Mouse (Mus musculus) C2C12 (cell line): Measurements from ENCODE around the gene Tas2r137. TPM values are rescaled to one million over a fixed set of nuclear protein-coding genes. Genes with fewer than 3 reads are reported as not detected.

Source experiments
- H3K27me3 ChIP-seq: one replicate; pipeline ENCODE4 v1.6.1; 2011; ENCODE audit not compliant: control insufficient read depth, insufficient read depth, insufficient read length
- H3K36me3 ChIP-seq: one replicate; pipeline ENCODE4 v1.6.1; 2011; ENCODE audit not compliant: control insufficient read depth, insufficient read depth
- H3K4me3 ChIP-seq: one replicate; pipeline ENCODE4 v1.5.1; 2011; ENCODE audit warnings: mild to moderate bottlenecking, control low read depth; ENCODE audit not compliant: poor library complexity, insufficient read depth, severe bottlenecking
- H3K79me2 ChIP-seq: one replicate; pipeline ENCODE4 v1.6.1; 2011; ENCODE audit not compliant: control insufficient read depth, insufficient read depth
- H3K79me3 ChIP-seq: one replicate; pipeline ENCODE4 v1.6.1; 2011; ENCODE audit warnings: low read depth, control low read depth
- H3ac ChIP-seq: one replicate; pipeline ENCODE3; 2011; ENCODE audit warnings: low read depth; ENCODE audit not compliant: control insufficient read depth, insufficient read length
- CEBPB ChIP-seq: IDR thresholded peaks from one replicate; pipeline ENCODE4 v1.6.1; 2011; ENCODE audit warnings: low read depth, mild to moderate bottlenecking, control low read depth, moderate library complexity
- CTCF ChIP-seq: IDR thresholded peaks from one replicate; pipeline ENCODE4 v1.5.1; 2011; ENCODE audit not compliant: control insufficient read depth, insufficient read depth, insufficient read length
- FOSL1 ChIP-seq: IDR thresholded peaks from one replicate; pipeline ENCODE4 v1.8.0; 2011; ENCODE audit warnings: mild to moderate bottlenecking, low read length; ENCODE audit not compliant: poor library complexity, insufficient read depth, severe bottlenecking
- MAX ChIP-seq: IDR thresholded peaks from one replicate; pipeline ENCODE4 v1.6.1; 2011; ENCODE audit warnings: mild to moderate bottlenecking, control low read depth
- MYOD1 ChIP-seq: IDR thresholded peaks from one replicate; pipeline ENCODE4 v1.6.1; 2011; ENCODE audit warnings: low read depth; ENCODE audit not compliant: control insufficient read depth, insufficient read length
- MYOG ChIP-seq: IDR thresholded peaks from one replicate; pipeline ENCODE4 v1.6.1; 2011; ENCODE audit not compliant: control insufficient read depth, insufficient read length; ENCODE audit errors: extremely low read depth
- USF1 ChIP-seq: IDR thresholded peaks from one replicate; pipeline ENCODE4 v1.6.1; 2011; ENCODE audit warnings: low read depth, mild to moderate bottlenecking, control low read depth, moderate library complexity
- long read RNA-seq, 2 experiments: library from polyadenylated mRNA; unstranded; transcript quantifications; one replicate each; pipeline ENCODE4 v2.0.0; 2019 to 2020
- polyA plus RNA-seq: library from polyadenylated mRNA; unstranded; fragments of >200 nt; fragmentation: generic; extraction: Trizol; gene quantifications from one replicate; pipeline ENCODE4 v1.2.1, GENCODE M21; 2012; ENCODE audit warnings: missing spikeins

Gene Tas2r137
- polyA plus RNA-seq: not detected
- long read RNA-seq, experiment 1: 0 reads
- long read RNA-seq, experiment 2: 0 reads

GRCm38 (mm10) chr6:40490933-40491332 is at the start of gene Tas2r137:
Gene Tas2r137 (plus strand): TSS chr6:40491233.
- Histone ChIP-seq H3ac (no peak within 1 kb of the TSS), H3K79me3 (no peaks in the 10 kb centered on the region), H3K27me3 (no peaks in the 10 kb centered on the region), H3K79me2 (no peaks in the 10 kb centered on the region), H3K36me3 (peaks cover 3% of the 10 kb centered on the region), H3K4me3 (no peak within 1 kb of the TSS)
- TF ChIP-seq MYOD1 (no peak), MYOG (no peak), MAX (no peak), USF1 (no peak), CTCF (no peak), FOSL1 (no peak), CEBPB (no peak)

DNA sequence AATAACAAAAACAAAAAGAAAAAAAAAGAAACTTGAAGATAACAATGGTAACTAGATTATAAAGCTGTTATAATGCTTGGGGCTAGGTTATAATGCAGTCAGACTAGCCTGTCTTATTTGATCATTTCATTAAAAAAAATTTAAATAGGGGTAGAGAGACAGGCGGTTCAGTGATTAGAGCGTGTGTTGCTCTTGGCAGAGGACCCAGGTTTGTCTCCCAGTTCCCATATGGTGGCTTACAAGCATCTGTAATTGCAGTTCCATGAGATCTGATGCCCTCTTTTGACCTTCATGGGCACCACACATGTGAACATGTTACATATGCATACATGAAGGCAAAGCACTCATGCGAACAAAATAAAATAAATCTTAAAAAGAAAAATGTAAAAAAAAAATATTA is 49.8 kb upstream of the Tas2r137 start:
- no peak overlapping the region for H3K4me3 ChIP-seq
- TF ChIP-seq USF1 (no peak), MYOG (no peak), CTCF (no peak), MAX (no peak), CEBPB (no peak), FOSL1 (no peak), MYOD1 (no peak)
- no peaks in the 10 kb centered on the region for H3K79me3 ChIP-seq
- H3K27me3 ChIP-seq: peaks cover 22% of the 10 kb centered on the region
- no peak overlapping the region for H3ac ChIP-seq
- no peaks in the 10 kb centered on the region for H3K36me3 ChIP-seq
- H3K79me2 ChIP-seq: no peaks in the 10 kb centered on the region

- Histone ChIP-seq H3K4me3 (no peak overlapping the region), H3K79me2 (no peaks in the 10 kb centered on the region), H3K27me3 (peaks cover 26% of the 10 kb centered on the region), H3ac (no peak overlapping the region), H3K79me3 (no peaks in the 10 kb centered on the region), H3K36me3 (no peaks in the 10 kb centered on the region)
- TF ChIP-seq MYOG (no peak), MYOD1 (no peak), MAX (no peak), CEBPB (no peak), FOSL1 (no peak), USF1 (no peak), CTCF (no peak)
Observed at GRCm38 (mm10) chr6:40441755-40442154, 49.3 kb upstream of the Tas2r137 start.

DNA sequence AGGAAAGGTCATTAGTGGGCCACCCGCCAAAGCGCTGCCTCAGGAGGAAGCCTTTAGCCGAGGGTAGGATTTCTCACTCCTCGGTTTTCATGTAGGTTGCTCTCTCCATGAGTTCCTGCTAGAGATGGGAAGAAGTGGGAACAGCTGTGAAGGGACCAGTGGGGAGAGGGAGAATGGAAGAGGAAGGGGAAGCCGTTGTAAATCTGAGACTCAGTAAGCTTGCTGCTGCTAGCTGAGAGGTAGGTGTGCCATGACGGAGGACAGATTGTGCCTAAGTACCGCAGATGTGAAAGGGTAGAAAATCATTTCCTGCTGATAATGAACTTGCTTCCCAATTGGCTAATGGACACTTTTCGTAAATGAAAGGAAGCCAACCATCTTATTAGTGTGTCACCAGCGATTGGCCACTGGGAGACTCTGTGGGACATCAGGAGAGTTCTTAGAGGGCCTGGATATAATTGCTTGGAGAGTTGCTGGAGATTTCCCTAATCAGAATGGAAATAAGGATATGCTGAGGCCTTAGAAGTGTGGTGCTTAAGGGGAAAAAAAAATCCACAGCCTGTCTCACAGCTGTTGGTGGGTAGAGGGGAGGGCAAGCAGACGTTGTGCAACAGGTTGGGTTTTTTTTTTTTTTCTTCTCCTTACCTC is 47.6 kb upstream of the Tas2r137 start:
- Histone ChIP-seq H3K36me3 (no peaks in the 10 kb centered on the region), H3ac (no peak overlapping the region), H3K4me3 (no peak overlapping the region), H3K79me3 (no peaks in the 10 kb centered on the region), H3K79me2 (no peaks in the 10 kb centered on the region), H3K27me3 (peaks cover 27% of the 10 kb centered on the region)
- TF ChIP-seq CTCF (no peak), MYOG (no peak), MYOD1 (no peak)

- Histone ChIP-seq H3K36me3 (no peaks in the 10 kb centered on the region), H3K4me3 (no peak overlapping the region), H3K79me2 (no peaks in the 10 kb centered on the region), H3K27me3 (peaks cover 11% of the 10 kb centered on the region), H3ac (no peak overlapping the region), H3K79me3 (no peaks in the 10 kb centered on the region)
- TF ChIP-seq USF1 (no peak), FOSL1 (no peak)
Observed at GRCm38 (mm10) chr6:40448626-40449025, 42.4 kb upstream of the Tas2r137 start.

- H3K27me3 ChIP-seq: no peaks in the 10 kb centered on the region
- TF ChIP-seq FOSL1: no peak
- no peak for TF ChIP-seq CEBPB
- TF ChIP-seq USF1: no peak
- TF ChIP-seq MAX: no peak
- no peak for TF ChIP-seq MYOG
- no peak for TF ChIP-seq MYOD1
- TF ChIP-seq CTCF: no peak
Observed at GRCm38 (mm10) chr6:40454436-40455041, 36.5 kb upstream of the Tas2r137 start.

More at GRCm38 (mm10) chr6:40454436-40455041, 36.5 kb upstream of the Tas2r137 start:
- Histone ChIP-seq H3K79me3 (no peaks in the 10 kb centered on the region), H3ac (no peak overlapping the region), H3K79me2 (no peaks in the 10 kb centered on the region), H3K4me3 (no peak overlapping the region), H3K36me3 (no peaks in the 10 kb centered on the region)
